16 mouse cellular contexts compared by ENCODE assay signal in the genomic region with DNA sequence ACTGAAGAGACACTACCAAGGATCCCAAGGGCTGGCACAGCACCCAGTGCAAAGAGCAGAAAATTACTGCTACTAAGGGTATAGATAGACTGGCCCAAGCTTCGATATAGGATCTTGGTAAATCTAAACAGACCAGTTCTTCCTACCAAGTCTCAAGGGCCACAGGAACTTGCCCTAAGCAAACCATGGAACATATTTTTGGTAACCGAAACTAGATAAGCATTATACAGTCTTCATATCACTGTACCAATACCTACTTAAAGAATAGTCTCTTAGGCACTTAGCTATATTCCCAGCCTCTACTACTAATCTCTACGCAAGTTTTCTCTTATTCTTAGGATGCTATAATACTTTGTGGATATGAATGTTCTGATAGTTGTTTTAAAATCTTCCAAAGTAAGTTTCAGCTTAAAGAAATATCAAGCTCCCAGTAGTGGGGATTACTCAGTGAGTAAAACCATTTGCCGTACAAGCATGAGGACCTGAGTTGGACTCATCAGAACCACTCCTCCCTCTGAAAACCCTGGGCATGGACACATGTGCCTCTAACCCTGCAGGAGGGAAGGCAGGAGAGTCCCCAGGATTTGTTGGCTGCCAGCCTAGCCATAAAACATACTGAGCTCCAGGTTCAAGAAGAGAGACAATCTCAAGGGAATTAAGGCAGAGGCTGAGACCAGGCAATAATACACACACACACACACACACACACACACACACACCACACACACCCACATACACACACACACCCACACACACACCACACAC. TPM values are rescaled to one million over a fixed set of nuclear protein-coding genes. Genes with fewer than 3 reads are reported as not detected.
DNase-seq lines count a peak whose midpoint lies in the region; ATAC-seq lines count a peak whose summit lies in the region.
"Had no signal": no experiment of that assay in that cellular context is flagged by ENCODE, and none has a peak within 500 bp of the region (broad histone marks: within the 10 kb centered on the region; RNA-seq: fewer than 3 reads in every experiment).

No protein-coding gene starts in this region.

- H3K9ac ChIP-seq in heart, embryonic 13.5 days, result no peak overlapping the region
- H3K9ac ChIP-seq in heart, embryonic 11.5 days (ENCODE audit: low read depth, low read length), result no peak overlapping the region
- H3K9ac ChIP-seq: forebrain, embryonic 15.5 days; limb, embryonic 13.5 days; neural tube, embryonic 13.5 days had no signal

- H3K36me3 ChIP-seq in heart, embryonic 13.5 days, result 0 out of 2 replicates have a peak, but pooled peaks cover 6% of the 10 kb centered on the region
- H3K36me3 ChIP-seq in heart, embryonic 11.5 days (ENCODE audit: control insufficient read depth, insufficient read depth, low read length), result no peaks in the 10 kb centered on the region
- H3K36me3 ChIP-seq in limb, embryonic 10.5 days, result peaks cover 5% of the 10 kb centered on the region; the same call in 1 of the 2 replicates
- H3K36me3 ChIP-seq: forebrain, embryonic 15.5 days; limb, embryonic 13.5 days; neural tube, embryonic 13.5 days had no signal

- WGBS in heart, embryonic 13.5 days, result 73% methylated on average over 4 of the region's 4 CpGs
- 85% methylated on average over 4 of the region's 4 CpGs for WGBS in heart, embryonic 11.5 days (ENCODE audit: insufficient replicate concordance)
- 93% methylated on average over 4 of the region's 4 CpGs for whole genome bisulfite sequencing in limb, embryonic 10.5 days

- no peaks in the 10 kb centered on the region for H3K27me3 ChIP-seq in heart, embryonic 13.5 days (replicated peaks)
- no peaks in the 10 kb centered on the region for H3K27me3 ChIP-seq in heart, embryonic 11.5 days (ENCODE audit: control insufficient read depth, insufficient read depth, low read length)
- H3K27me3 ChIP-seq in limb, embryonic 10.5 days (ENCODE audit: low read depth, poor library complexity, severe bottlenecking), result no peaks in the 10 kb centered on the region
- H3K27me3 ChIP-seq: forebrain, embryonic 15.5 days; limb, embryonic 13.5 days; neural tube, embryonic 13.5 days had no signal

- H3K4me3 ChIP-seq in heart, embryonic 13.5 days, result no peak overlapping the region
- H3K4me3 ChIP-seq in heart, embryonic 11.5 days (ENCODE audit: low read depth, low read length), result no peak overlapping the region
- H3K4me3 ChIP-seq in limb, embryonic 10.5 days, result no peak overlapping the region
- H3K4me3 ChIP-seq: forebrain, embryonic 15.5 days; limb, embryonic 13.5 days; neural tube, embryonic 13.5 days had no signal

- H3K4me2 ChIP-seq in heart, embryonic 13.5 days, result peak overlapping the region; percentile 60
- H3K4me2 ChIP-seq in heart, embryonic 11.5 days, result no peak overlapping the region; the same call in 1 of the 2 replicates
- H3K4me2 ChIP-seq: forebrain, embryonic 15.5 days; neural tube, embryonic 13.5 days had no signal

- peaks cover 44% of the 10 kb centered on the region for H3K4me1 ChIP-seq in heart, embryonic 13.5 days
- H3K4me1 ChIP-seq in heart, embryonic 11.5 days (ENCODE audit: control insufficient read depth, insufficient read depth, low read length), result peaks cover 19% of the 10 kb centered on the region
- peaks cover 14% of the 10 kb centered on the region for H3K4me1 ChIP-seq in limb, embryonic 10.5 days

- ATAC-seq in heart, embryonic 13.5 days (ENCODE audit: extremely low read depth, insufficient number of reproducible peaks, low FRiP score, low TSS enrichment), result no peak
- ATAC-seq in heart, embryonic 11.5 days (replicated peaks; ENCODE audit: insufficient number of reproducible peaks, low FRiP score, low TSS enrichment), result no peak
- ATAC-seq in activated CD4-positive, CD25-positive, alpha-beta regulatory T cell, adult 4 months, result peak; percentile 50
- peak; percentile 67 for ATAC-seq in inflammation-experienced regulatory T-cells, adult 6 months
- ATAC-seq: forebrain, embryonic 15.5 days; midbrain, embryonic 16.5 days had no signal

- DNase-seq in adrenal gland, postnatal 14 days, result peak; percentile 35
- no peak for DNase-seq in adrenal gland, postnatal 4 days (ENCODE audit: low spot score in 2 of 2)
- DNase-seq in embryo, embryonic 9.5 days (ENCODE audit: extremely low spot score), result no peak
- no peak for DNase-seq in limb, embryonic 10.5 days (ENCODE audit: low spot score)
- DNase-seq: layer of hippocampus, postnatal 36 days; lung, adult 18-20 months; spleen, adult 18-20 months; thymus, postnatal 4 days had no signal

- H3K27ac ChIP-seq in heart, embryonic 13.5 days (replicated peaks), result peak overlapping the region; percentile 84
- no peak overlapping the region for H3K27ac ChIP-seq in heart, embryonic 11.5 days (ENCODE audit: low read depth, low read length)
- H3K27ac ChIP-seq in limb, embryonic 10.5 days, result no peak overlapping the region
- H3K27ac ChIP-seq: forebrain, embryonic 15.5 days; neural tube, embryonic 13.5 days had no signal

- H3K9me3 ChIP-seq in heart, embryonic 13.5 days, result no peaks in the 10 kb centered on the region
- H3K9me3 ChIP-seq in heart, embryonic 11.5 days (replicated peaks; ENCODE audit: control insufficient read depth, low read length), result no peaks in the 10 kb centered on the region
- H3K9me3 ChIP-seq in limb, embryonic 10.5 days (replicated peaks), result no peaks in the 10 kb centered on the region
- H3K9me3 ChIP-seq: forebrain, embryonic 15.5 days; limb, embryonic 13.5 days; neural tube, embryonic 13.5 days had no signal

RNA-seq across cellular contexts. Expression of gene Lnpep, which starts 7.2 kb away (rescaled TPM):
- 120 and 123 TPM in 2 replicates for total RNA-seq in adrenal gland, postnatal 14 days (2021)
- total RNA-seq in adrenal gland, postnatal 4 days (2021), result 100 to 1,000 TPM; 113 to 129 TPM
- polyA plus RNA-seq in heart, embryonic 13.5 days (2015; fragmentation: Nextera tagmentation; extraction: Ambion mirVana), result 8.7 and 9.6 TPM in 2 replicates
- 8.9 and 12.7 TPM in 2 replicates for polyA plus RNA-seq in heart, embryonic 11.5 days (2014; fragmentation: Nextera tagmentation; extraction: Ambion mirVana)
- polyA plus RNA-seq in activated CD4-positive, CD25-positive, alpha-beta regulatory T cell, adult 4 months (2017; shearing (Covaris generic)), result 10 to 100 TPM; 31.8 to 33.2 TPM
- polyA plus RNA-seq in inflammation-experienced regulatory T-cells, adult 6 months (2017; shearing (Covaris generic)), result 10 to 100 TPM; 33.9 to 38.6 (median 36.0) TPM
- 8.4 and 10.1 TPM in 2 replicates for polyA plus RNA-seq in limb, embryonic 10.5 days (2016; fragmentation: Nextera tagmentation; extraction: Ambion mirVana)

Comparison
In these comparisons a context has a peak if more than half of its experiments do, and no peak if none do; other contexts are left out.
1. ATAC-seq: peak in activated CD4-positive, CD25-positive, alpha-beta regulatory T cell, adult 4 months (single experiment) and inflammation-experienced regulatory T-cells, adult 6 months (single experiment); none in heart, embryonic 13.5 days (single experiment) and heart, embryonic 11.5 days (single experiment).